Mouse (Mus musculus) heart, embryonic 14.5 days (tissue): ENCODE measurements around the gene Gm28729. TPM values are rescaled to one million over a fixed set of nuclear protein-coding genes. Genes with fewer than 3 reads are reported as not detected.

Experiments used
- ATAC-seq: fragments of 200-750 bp; cut with Nextera tagmentation; 2 replicates; pipeline ENCODE4 v1.8.0; 2017; ENCODE audit warnings: low read depth, moderate TSS enrichment; ENCODE audit not compliant: insufficient number of reproducible peaks, insufficient read depth, low FRiP score
- H3K27ac ChIP-seq, 2 experiments: fragments of 200-500 bp in 1 of 2; fragments of 300-500 bp in 1 of 2; sonication (generic) in 1 of 2; replicated peaks in 1 of 2; 2 replicates each; pipeline ENCODE4 v1.5.1; 2012 to 2014; ENCODE audit warnings: low read depth in 2 of 2, low read length in 2 of 2, control low read depth in 1 of 2, mild to moderate bottlenecking in 1 of 2, mixed read lengths in 1 of 2; ENCODE audit not compliant: control insufficient read depth in 1 of 2, insufficient read depth in 1 of 2
- H3K27me3 ChIP-seq: fragments of 300-500 bp; sonication (generic); 2 replicates; pipeline ENCODE4 v1.6.1; 2014; ENCODE audit warnings: mild to moderate bottlenecking, low read length, control low read depth; ENCODE audit not compliant: control insufficient read depth, insufficient read depth
- H3K36me3 ChIP-seq: fragments of 300-500 bp; sonication (generic); 2 replicates; pipeline ENCODE4 v1.6.1; 2014; ENCODE audit warnings: mild to moderate bottlenecking, control low read depth, low read length, mixed read lengths; ENCODE audit not compliant: control insufficient read depth, insufficient read depth
- H3K4me1 ChIP-seq, 2 experiments: fragments of 200-500 bp in 1 of 2; fragments of 300-500 bp in 1 of 2; sonication (generic) in 1 of 2; 2 replicates each; pipeline ENCODE4 v1.6.1; 2012 to 2014; ENCODE audit warnings: low read length in 2 of 2, control low read depth in 1 of 2, mixed read lengths in 1 of 2; ENCODE audit not compliant: control insufficient read depth in 2 of 2, insufficient read depth in 2 of 2
- H3K4me2 ChIP-seq: fragments of 300-500 bp; sonication (generic); 2 replicates; pipeline ENCODE4 v1.6.1; 2014; ENCODE audit warnings: mild to moderate bottlenecking, low read length
- H3K4me3 ChIP-seq, 2 experiments: fragments of 200-500 bp in 1 of 2; fragments of 300-500 bp in 1 of 2; sonication (generic) in 1 of 2; 2 replicates each; pipeline ENCODE4 v1.5.1; 2012 to 2014; ENCODE audit warnings: low read length in 2 of 2, mild to moderate bottlenecking in 2 of 2, control low read depth in 1 of 2, low read depth in 1 of 2, moderate library complexity in 1 of 2; ENCODE audit not compliant: control insufficient read depth in 1 of 2, insufficient read depth in 1 of 2
- H3K9ac ChIP-seq: fragments of 300-500 bp; sonication (generic); 2 replicates; pipeline ENCODE4 v1.6.1; 2014; ENCODE audit warnings: mild to moderate bottlenecking, low read length
- H3K9me3 ChIP-seq: fragments of 300-500 bp; sonication (generic); 2 replicates; pipeline ENCODE4 v1.6.1; 2016; ENCODE audit warnings: low read length, control low read depth; ENCODE audit not compliant: control insufficient read depth
- WGBS: fragments of 180-500 bp; shearing (Covaris S2); extraction: QIAGEN DNeasy Blood & Tissue Kit; methylation state at CpG from one replicate; pipeline ENCODE4 v1.1.7; 2014; 5-methylcytosine and 5-hydroxymethylcytosine counted together
- polyA plus RNA-seq: library from polyadenylated mRNA; unstranded; fragments of >200 nt; fragmentation: Nextera tagmentation; extraction: Ambion mirVana; gene quantifications from 2 replicates; pipeline ENCODE4 v1.2.1, GENCODE M21; 2014

The Gm28729 gene
- not detected in 2 replicates for polyA plus RNA-seq

DNA sequence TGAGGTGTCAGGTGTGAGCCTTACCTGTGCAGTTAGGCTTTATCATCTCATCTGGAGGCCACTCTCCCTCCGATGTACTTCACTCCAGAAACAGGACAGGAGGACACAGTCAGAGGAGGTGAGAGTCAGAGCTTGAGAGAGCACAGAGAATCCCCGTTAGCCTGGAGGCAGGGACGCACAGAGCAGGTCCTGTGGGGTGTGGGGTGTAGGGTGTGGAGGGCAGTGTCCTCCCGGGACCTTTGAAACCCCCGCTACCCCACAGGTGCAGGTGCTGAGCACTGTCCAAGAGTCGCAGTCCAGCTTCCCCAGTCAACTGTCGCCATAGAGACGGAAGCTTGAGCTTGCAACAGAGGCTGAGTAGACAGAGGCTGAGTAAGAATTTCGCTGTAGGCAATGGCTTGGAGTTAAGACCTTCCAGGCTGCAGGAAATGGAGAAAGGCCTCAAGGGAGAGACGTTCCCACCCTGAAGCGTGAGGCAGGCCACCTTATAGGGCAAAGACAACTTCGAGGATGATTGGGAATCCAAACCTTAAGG lies at the start of gene Gm28729:
Gene Gm28729, minus strand, starts transcription at position 293 of the 535 bp plus-strand sequence.
- Histone ChIP-seq H3K9ac (no peak within 1 kb of the TSS), H3K4me3 (no peak within 1 kb of the TSS), H3K4me2 (no peak within 1 kb of the TSS), H3K27ac (no peak within 1 kb of the TSS), H3K9me3 (no peaks in the 10 kb centered on the region), H3K27me3 (no peaks in the 10 kb centered on the region), H3K4me1 (peaks cover 0 to 4% of the 10 kb centered on the region in 2 experiments; a peak in 1 of 4 replicates), H3K36me3 (no peaks in the 10 kb centered on the region)
- WGBS: 48% methylated on average over 12 of the region's 12 CpGs
- no peak for ATAC-seq

DNA sequence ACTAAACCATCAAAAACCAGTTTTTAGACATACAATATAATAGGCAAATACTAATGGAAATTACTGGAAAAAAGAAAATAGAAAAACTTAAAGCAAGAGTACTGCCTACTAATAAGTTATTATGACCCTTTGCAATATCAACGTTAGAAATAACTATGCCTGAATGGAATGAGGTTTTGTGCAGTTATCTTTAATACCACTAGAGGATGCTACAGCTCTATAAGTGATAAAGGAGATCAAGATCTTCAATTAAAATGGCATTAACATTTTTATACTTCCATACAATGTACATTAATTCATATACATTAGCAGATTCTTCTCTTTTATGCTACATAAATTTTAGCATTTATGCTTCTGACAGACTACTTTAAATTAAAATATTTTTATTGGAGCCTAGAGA lies 48.2 kb upstream of the Gm28729 start:
- WGBS: 19% methylated on average over 1 of the region's 1 CpGs
- no peak for ATAC-seq
- peaks cover 50% of the 10 kb centered on the region for H3K36me3 ChIP-seq

DNA sequence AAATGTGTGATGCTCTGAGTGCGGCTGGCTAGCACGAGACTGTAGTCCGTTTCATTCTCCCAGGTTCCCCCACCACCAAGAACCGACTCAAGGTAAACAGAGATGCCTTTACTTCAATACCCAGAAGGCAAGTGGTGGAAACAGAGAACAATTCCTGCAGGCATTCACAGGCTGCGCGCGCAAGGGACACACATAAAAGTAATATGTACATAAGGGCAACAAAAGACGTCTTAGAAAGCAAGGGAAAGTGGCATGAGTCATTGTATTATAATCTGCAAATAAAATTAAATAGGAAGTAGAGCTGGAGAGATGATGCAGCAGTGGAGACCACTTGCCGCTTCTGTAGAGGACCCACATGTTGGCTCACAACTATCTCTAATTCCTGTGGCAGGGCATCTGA lies 47.7 kb upstream of the Gm28729 start:
- no peak overlapping the region for H3K4me2 ChIP-seq
- H3K36me3 ChIP-seq: peaks cover 52% of the 10 kb centered on the region

More for the DNA sequence above, 48.2 kb upstream of the Gm28729 start:
- Histone ChIP-seq H3K9me3 (no peaks in the 10 kb centered on the region), H3K9ac (no peak overlapping the region), H3K4me2 (no peak overlapping the region), H3K27me3 (no peaks in the 10 kb centered on the region), H3K4me1 (no peaks in the 10 kb centered on the region), H3K27ac (no peak overlapping the region), H3K4me3 (no peak overlapping the region)

DNA sequence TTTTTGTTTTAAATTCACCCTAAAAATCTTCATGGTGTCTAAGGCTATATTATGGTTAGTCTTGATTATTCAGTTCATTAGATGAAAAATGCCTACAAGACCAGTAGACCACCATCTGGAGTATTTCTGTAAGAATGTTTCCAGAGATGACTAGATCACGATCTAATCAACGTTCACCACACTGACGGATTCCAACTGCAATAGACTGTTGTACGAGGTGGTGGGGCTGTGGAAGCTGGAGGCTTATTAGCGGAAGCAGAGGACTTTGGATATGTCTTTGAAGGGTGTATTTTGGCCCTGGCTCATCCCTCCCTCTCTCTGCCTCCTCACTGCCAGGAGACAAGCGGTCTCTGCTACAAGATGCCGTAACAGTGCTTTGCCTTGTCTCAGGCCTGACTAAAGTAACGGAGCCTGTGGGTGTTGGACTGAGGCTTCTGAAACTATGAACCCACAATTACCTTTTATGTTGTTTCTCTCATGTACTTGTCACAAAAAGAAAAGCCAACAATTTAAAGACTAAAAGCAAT lies 41.5 kb upstream of the Gm28729 start:
- H3K27ac ChIP-seq: no peak overlapping the region
- 83% methylated on average over 8 of the region's 8 CpGs for WGBS
- H3K9me3 ChIP-seq: no peaks in the 10 kb centered on the region
- peaks cover 59% of the 10 kb centered on the region for H3K36me3 ChIP-seq
- H3K4me1 ChIP-seq: no peaks in the 10 kb centered on the region
- ATAC-seq: no peak
- H3K4me2 ChIP-seq: no peak overlapping the region
- no peaks in the 10 kb centered on the region for H3K27me3 ChIP-seq
- no peak overlapping the region for H3K4me3 ChIP-seq
- no peak overlapping the region for H3K9ac ChIP-seq

More for the DNA sequence above, 47.7 kb upstream of the Gm28729 start:
- Histone ChIP-seq H3K9ac (no peak overlapping the region), H3K4me3 (no peak overlapping the region), H3K27ac (no peak overlapping the region), H3K27me3 (no peaks in the 10 kb centered on the region), H3K4me1 (no peaks in the 10 kb centered on the region), H3K9me3 (no peaks in the 10 kb centered on the region)
- no peak for ATAC-seq
- 84% methylated on average over 9 of the region's 9 CpGs for whole genome bisulfite sequencing

DNA sequence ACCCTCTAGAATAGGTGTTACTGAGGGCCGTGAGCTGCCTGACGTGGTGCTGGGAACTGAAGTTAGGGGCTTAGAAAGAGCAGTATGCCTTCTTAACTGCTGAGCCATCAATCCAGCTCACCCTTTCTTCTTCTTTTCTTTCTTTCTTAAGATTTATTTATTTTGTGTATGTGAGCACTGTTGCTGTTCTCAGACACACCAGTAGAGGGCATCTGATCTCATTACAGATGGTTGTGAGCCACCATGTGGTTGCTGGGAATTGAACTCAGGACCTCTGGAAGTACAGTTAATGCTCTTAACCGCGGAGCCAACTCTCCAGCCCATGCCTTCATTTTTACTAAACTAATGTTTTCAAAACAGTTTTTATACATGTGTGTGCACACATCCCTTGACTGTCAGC lies 38.4 kb upstream of the Gm28729 start:
- no peak for ATAC-seq
- Histone ChIP-seq H3K27ac (no peak overlapping the region), H3K4me2 (no peak overlapping the region), H3K4me1 (no peaks in the 10 kb centered on the region), H3K27me3 (no peaks in the 10 kb centered on the region), H3K9me3 (no peaks in the 10 kb centered on the region), H3K36me3 (peaks cover 65% of the 10 kb centered on the region), H3K4me3 (no peak overlapping the region), H3K9ac (no peak overlapping the region)
- WGBS: 96% methylated on average over 4 of the region's 4 CpGs

DNA sequence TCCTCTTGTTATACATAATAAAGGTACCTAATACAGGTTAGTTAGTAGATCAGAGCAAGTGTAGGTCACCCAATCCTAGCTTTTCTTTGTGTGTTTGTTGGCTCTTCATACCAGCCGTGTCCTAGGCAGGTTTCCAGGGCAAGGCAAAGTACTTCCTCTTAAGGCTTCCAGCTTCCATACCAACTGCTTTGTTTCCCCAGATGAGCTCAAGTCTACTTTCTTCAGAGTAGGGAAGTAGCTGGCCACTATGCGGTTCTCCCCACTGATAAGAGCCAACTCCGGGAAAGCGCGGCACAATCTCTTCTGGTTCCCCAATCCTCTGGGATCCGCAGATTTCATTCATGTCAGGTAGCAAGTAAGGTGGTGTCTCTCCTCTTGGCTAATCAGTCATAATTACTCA lies 34.1 kb upstream of the Gm28729 start:
- Histone ChIP-seq H3K4me3 (no peak overlapping the region), H3K9ac (no peak overlapping the region), H3K27me3 (no peaks in the 10 kb centered on the region), H3K4me1 (no peaks in the 10 kb centered on the region), H3K36me3 (peaks cover 55% of the 10 kb centered on the region), H3K4me2 (no peak overlapping the region), H3K9me3 (no peaks in the 10 kb centered on the region), H3K27ac (no peak overlapping the region)
- 74% methylated on average over 6 of the region's 6 CpGs for WGBS
- ATAC-seq: no peak

DNA sequence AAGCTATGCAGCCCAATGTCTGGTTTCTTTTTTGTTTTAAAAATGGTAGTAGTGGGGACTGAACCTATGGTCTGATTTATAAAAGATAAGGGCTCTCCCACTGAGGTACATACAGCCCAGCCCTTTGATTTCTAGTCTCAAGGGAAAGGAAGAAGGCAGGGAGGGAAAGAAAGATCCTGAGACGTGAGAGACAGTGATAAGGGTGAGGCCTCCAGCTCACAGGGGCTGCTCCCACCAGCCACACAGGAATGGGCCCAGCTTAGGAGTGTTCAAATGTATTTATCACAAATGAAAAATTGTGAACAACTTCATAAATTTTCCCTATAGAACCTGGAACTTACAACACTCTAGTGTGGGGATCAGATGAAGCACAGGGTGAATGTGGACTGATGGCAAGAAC lies 33.5 kb upstream of the Gm28729 start:
- Histone ChIP-seq H3K9me3 (no peaks in the 10 kb centered on the region), H3K9ac (no peak overlapping the region), H3K4me2 (no peak overlapping the region), H3K27me3 (no peaks in the 10 kb centered on the region), H3K4me1 (no peaks in the 10 kb centered on the region), H3K36me3 (peaks cover 51% of the 10 kb centered on the region), H3K4me3 (no peak overlapping the region), H3K27ac (no peak overlapping the region)
- 52% methylated on average over 1 of the region's 1 CpGs for WGBS
- no peak for ATAC-seq

DNA sequence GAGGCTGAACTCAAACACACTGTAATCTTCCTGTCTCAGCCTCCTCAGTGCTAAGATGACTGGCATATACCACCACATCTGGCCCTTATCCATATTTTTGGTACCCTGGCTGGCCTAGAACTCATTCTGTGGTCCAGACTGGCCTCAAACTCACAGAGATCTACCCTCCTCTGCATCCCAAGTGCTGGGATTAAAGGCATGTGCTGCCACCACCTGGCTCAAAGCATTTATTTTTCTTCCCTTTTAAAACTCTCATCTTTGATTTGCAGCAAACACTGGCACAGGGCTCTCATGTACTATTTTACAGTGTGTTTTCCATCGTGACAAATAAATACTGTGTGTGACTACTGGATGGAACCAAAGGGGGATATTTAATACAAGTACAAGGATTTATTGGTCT lies 29.0 kb upstream of the Gm28729 start:
- no peak for ATAC-seq
- H3K9ac ChIP-seq: no peak overlapping the region
- H3K4me2 ChIP-seq: no peak overlapping the region
- no peak overlapping the region for H3K27ac ChIP-seq
- 93% methylated on average over 1 of the region's 1 CpGs for WGBS
- peaks cover 34% of the 10 kb centered on the region for H3K36me3 ChIP-seq
- no peak overlapping the region for H3K4me3 ChIP-seq
- H3K9me3 ChIP-seq: no peaks in the 10 kb centered on the region
- H3K4me1 ChIP-seq: no peaks in the 10 kb centered on the region
- no peaks in the 10 kb centered on the region for H3K27me3 ChIP-seq
